Mouse (Mus musculus): Measurements from ENCODE around the gene Olfr1093. TPM values are rescaled to one million over a fixed set of nuclear protein-coding genes. Genes with fewer than 3 reads are reported as not detected.

The Olfr1093 gene
- polyA plus RNA-seq (2014; fragmentation: Illumina TruSeq; extraction: RNeasy Lipid Tissue Mini Kit (QIAGEN cat#74804); ENCODE audit: low read depth, low replicate concordance) = not detected

GRCm38 (mm10) chr2:86782179-86782578 is at the start of gene Olfr1093:
Gene Olfr1093 (plus strand): TSS chr2:86782479.

GRCm38 (mm10) chr2:86733601-86734000 is 48.7 kb upstream of the Olfr1093 start, which contains the start of gene Olfr1089:
Gene Olfr1089 (minus strand): TSS chr2:86733701.

GRCm38 (mm10) chr2:86758893-86759292 is 23.4 kb upstream of the Olfr1093 start, which contains the start of gene Olfr1090:
Gene Olfr1090 (minus strand): TSS chr2:86758993.

GRCm38 (mm10) chr2:86809918-86810317 is 27.6 kb downstream of the Olfr1093 start, which contains the start of gene Olfr141:
Gene Olfr141 (minus strand): TSS chr2:86810018.

GRCm38 (mm10) chr2:86824363-86824762 is 42.1 kb downstream of the Olfr1093 start, which contains the start of gene Olfr1094:
Gene Olfr1094 (plus strand): TSS chr2:86824663.

Other genes with a start within 250 kb of the Olfr1093 start
- gene Olfr1079, start 240.0 kb upstream of the Olfr1093 start, polyA plus RNA-seq (2014; fragmentation: Illumina TruSeq; extraction: RNeasy Lipid Tissue Mini Kit (QIAGEN cat#74804); ENCODE audit: low read depth, low replicate concordance) = not detected
- not detected for gene Olfr1080, start 224.2 kb upstream of the Olfr1093 start, polyA plus RNA-seq (2014; fragmentation: Illumina TruSeq; extraction: RNeasy Lipid Tissue Mini Kit (QIAGEN cat#74804); ENCODE audit: low read depth, low replicate concordance)
- not detected for gene Olfr1082, start 183.5 kb upstream of the Olfr1093 start, polyA plus RNA-seq (2014; fragmentation: Illumina TruSeq; extraction: RNeasy Lipid Tissue Mini Kit (QIAGEN cat#74804); ENCODE audit: low read depth, low replicate concordance)
- gene Olfr1084, start 142.8 kb upstream of the Olfr1093 start, polyA plus RNA-seq (2014; fragmentation: Illumina TruSeq; extraction: RNeasy Lipid Tissue Mini Kit (QIAGEN cat#74804); ENCODE audit: low read depth, low replicate concordance) = not detected
- gene Olfr1085, start 120.5 kb upstream of the Olfr1093 start, polyA plus RNA-seq (2014; fragmentation: Illumina TruSeq; extraction: RNeasy Lipid Tissue Mini Kit (QIAGEN cat#74804); ENCODE audit: low read depth, low replicate concordance) = not detected
- not detected for gene Olfr1086, start 102.4 kb upstream of the Olfr1093 start, polyA plus RNA-seq (2014; fragmentation: Illumina TruSeq; extraction: RNeasy Lipid Tissue Mini Kit (QIAGEN cat#74804); ENCODE audit: low read depth, low replicate concordance)
- gene Olfr1087, start 84.1 kb upstream of the Olfr1093 start, polyA plus RNA-seq (2014; fragmentation: Illumina TruSeq; extraction: RNeasy Lipid Tissue Mini Kit (QIAGEN cat#74804); ENCODE audit: low read depth, low replicate concordance) = not detected
- not detected for gene Olfr1089, start 48.8 kb upstream of the Olfr1093 start, polyA plus RNA-seq (2014; fragmentation: Illumina TruSeq; extraction: RNeasy Lipid Tissue Mini Kit (QIAGEN cat#74804); ENCODE audit: low read depth, low replicate concordance)
- not detected for gene Olfr1090, start 23.5 kb upstream of the Olfr1093 start, polyA plus RNA-seq (2014; fragmentation: Illumina TruSeq; extraction: RNeasy Lipid Tissue Mini Kit (QIAGEN cat#74804); ENCODE audit: low read depth, low replicate concordance)
- not detected for gene Olfr141, start 27.5 kb downstream of the Olfr1093 start, polyA plus RNA-seq (2014; fragmentation: Illumina TruSeq; extraction: RNeasy Lipid Tissue Mini Kit (QIAGEN cat#74804); ENCODE audit: low read depth, low replicate concordance)
- not detected for gene Olfr1094, start 42.2 kb downstream of the Olfr1093 start, polyA plus RNA-seq (2014; fragmentation: Illumina TruSeq; extraction: RNeasy Lipid Tissue Mini Kit (QIAGEN cat#74804); ENCODE audit: low read depth, low replicate concordance)
- gene Olfr1095, start 69.2 kb downstream of the Olfr1093 start, polyA plus RNA-seq (2014; fragmentation: Illumina TruSeq; extraction: RNeasy Lipid Tissue Mini Kit (QIAGEN cat#74804); ENCODE audit: low read depth, low replicate concordance) = not detected
- gene Gm13723, start 92.3 kb downstream of the Olfr1093 start, polyA plus RNA-seq (2014; fragmentation: Illumina TruSeq; extraction: RNeasy Lipid Tissue Mini Kit (QIAGEN cat#74804); ENCODE audit: low read depth, low replicate concordance) = not detected
- not detected for gene Olfr1097, start 109.7 kb downstream of the Olfr1093 start, polyA plus RNA-seq (2014; fragmentation: Illumina TruSeq; extraction: RNeasy Lipid Tissue Mini Kit (QIAGEN cat#74804); ENCODE audit: low read depth, low replicate concordance)
- not detected for gene Olfr1098, start 142.1 kb downstream of the Olfr1093 start, polyA plus RNA-seq (2014; fragmentation: Illumina TruSeq; extraction: RNeasy Lipid Tissue Mini Kit (QIAGEN cat#74804); ENCODE audit: low read depth, low replicate concordance)
- not detected for gene Olfr1099, start 178.2 kb downstream of the Olfr1093 start, polyA plus RNA-seq (2014; fragmentation: Illumina TruSeq; extraction: RNeasy Lipid Tissue Mini Kit (QIAGEN cat#74804); ENCODE audit: low read depth, low replicate concordance)
- not detected for gene Olfr1100, start 197.5 kb downstream of the Olfr1093 start, polyA plus RNA-seq (2014; fragmentation: Illumina TruSeq; extraction: RNeasy Lipid Tissue Mini Kit (QIAGEN cat#74804); ENCODE audit: low read depth, low replicate concordance)
- gene Olfr1101, start 208.7 kb downstream of the Olfr1093 start, polyA plus RNA-seq (2014; fragmentation: Illumina TruSeq; extraction: RNeasy Lipid Tissue Mini Kit (QIAGEN cat#74804); ENCODE audit: low read depth, low replicate concordance) = not detected
- gene Olfr1102, start 215.9 kb downstream of the Olfr1093 start, polyA plus RNA-seq (2014; fragmentation: Illumina TruSeq; extraction: RNeasy Lipid Tissue Mini Kit (QIAGEN cat#74804); ENCODE audit: low read depth, low replicate concordance) = not detected
- gene Olfr1104, start 244.6 kb downstream of the Olfr1093 start, polyA plus RNA-seq (2014; fragmentation: Illumina TruSeq; extraction: RNeasy Lipid Tissue Mini Kit (QIAGEN cat#74804); ENCODE audit: low read depth, low replicate concordance) = not detected